Mouse (Mus musculus) G1E (cell line): ENCODE measurements around the gene Msh2. TPM values are rescaled to one million over a fixed set of nuclear protein-coding genes. Genes with fewer than 3 reads are reported as not detected.
"Not testable (repeated sequence)": the region's sequence is repeated elsewhere in the genome, so short reads cannot be mapped to it uniquely, and the experiment has no call there.

Experiments used
- ATAC-seq: 2 replicates; pipeline ENCODE4 v1.8.0; 2016; ENCODE audit warnings: mild to moderate bottlenecking; ENCODE audit not compliant: insufficient number of reproducible peaks, poor library complexity, low FRiP score, severe bottlenecking; ENCODE audit errors: extremely low read depth
- DNase-seq: peaks from one replicate; pipeline ENCODE4 v3.0.0; 2012; ENCODE audit warnings: low spot score
- H3K27me3 ChIP-seq: 2 replicates; pipeline ENCODE4 v1.6.1; 2012; ENCODE audit warnings: mild to moderate bottlenecking, low read length, inconsistent platforms; ENCODE audit not compliant: insufficient read depth
- H3K36me3 ChIP-seq: replicated peaks from 2 replicates; pipeline ENCODE3; 2012; ENCODE audit warnings: mild to moderate bottlenecking, inconsistent platforms
- H3K4me1 ChIP-seq: 2 replicates; pipeline ENCODE4 v1.6.1; 2012; ENCODE audit warnings: low read depth, low read length, inconsistent platforms, mixed read lengths; ENCODE audit not compliant: insufficient read depth
- H3K4me3 ChIP-seq: 2 replicates; pipeline ENCODE4 v1.5.1; 2012; ENCODE audit warnings: low read depth, mild to moderate bottlenecking, inconsistent platforms, low read length, moderate library complexity, mixed read lengths
- H3K9me3 ChIP-seq: replicated peaks from 2 replicates; pipeline ENCODE4 v1.6.1; 2012; ENCODE audit warnings: inconsistent platforms
- CTCF ChIP-seq: IDR thresholded peaks from 2 replicates; pipeline ENCODE4 v1.5.1; 2012; ENCODE audit warnings: low read depth, low read length, inconsistent platforms, mixed read lengths
- GATA1 ChIP-seq: IDR thresholded peaks from 2 replicates; pipeline ENCODE4 v1.6.1; 2012; ENCODE audit warnings: borderline replicate concordance, low read length, inconsistent platforms, mixed read lengths
- GATA2 ChIP-seq: IDR thresholded peaks from 2 replicates; pipeline ENCODE4 v1.6.1; 2012; ENCODE audit warnings: low read depth, low read length, inconsistent platforms, borderline replicate concordance
- POLR2AphosphoS5 ChIP-seq: IDR thresholded peaks from 2 replicates; pipeline ENCODE4 v1.6.1; 2012; ENCODE audit warnings: low read depth, low read length, inconsistent platforms; ENCODE audit not compliant: insufficient replicate concordance
- TAL1 ChIP-seq: conservative IDR thresholded peaks from 2 replicates; pipeline ENCODE4 v1.6.1; 2012; ENCODE audit warnings: low read depth, low read length, inconsistent platforms, mixed read lengths
- polyA plus RNA-seq: library from polyadenylated mRNA; stranded (reverse); fragments of >175 nt; gene quantifications from 2 replicates; pipeline ENCODE4 v1.2.3, GENCODE M21; 2012
- total RNA-seq, 2 experiments: library from RNA; stranded (forward) in 1 of 2; stranded (reverse) in 1 of 2; fragments of 200-1000 nt in 1 of 2; fragments of >200 nt in 1 of 2; fragmentation: Nextera tagmentation in 1 of 2; gene quantifications; 2 replicates each; pipeline ENCODE4 v1.2.3; 2014 to 2017

Gene Msh2
- total and polyA plus RNA-seq, 3 experiments, result 58.5 to 110 (median 64.9) TPM

- TF ChIP-seq TAL1, result no peak
- TF ChIP-seq GATA1, result no peak
- TF ChIP-seq CTCF, result no peak
- no peak for TF ChIP-seq GATA2
- no peak for TF ChIP-seq POLR2AphosphoS5
- no peak for ATAC-seq
- no peaks in the 10 kb centered on the region for H3K36me3 ChIP-seq
- peaks cover 2% of the 10 kb centered on the region; the same call in 1 of the 2 replicates for H3K27me3 ChIP-seq
- no peak overlapping the region for H3K4me3 ChIP-seq
- H3K9me3 ChIP-seq, result peaks cover 14% of the 10 kb centered on the region
- no peaks in the 10 kb centered on the region for H3K4me1 ChIP-seq
- no peak for DNase-seq
Observed at GRCm38 (mm10) chr17:87640272-87640671, 31.9 kb upstream of the Msh2 start.

GRCm38 (mm10) chr17:87641006-87641405, 31.1 kb upstream of the Msh2 start:
- Histone ChIP-seq H3K27me3 (peaks cover 2% of the 10 kb centered on the region; the same call in 1 of the 2 replicates), H3K4me1 (no peaks in the 10 kb centered on the region), H3K9me3 (peaks cover 14% of the 10 kb centered on the region), H3K36me3 (no peaks in the 10 kb centered on the region), H3K4me3 (no peak overlapping the region)
- ATAC-seq (no peak), DNase-seq (no peak)
- no peak for TF ChIP-seq POLR2AphosphoS5
- no peak for TF ChIP-seq TAL1
- no peak for TF ChIP-seq CTCF
- TF ChIP-seq GATA1, result no peak
- no peak for TF ChIP-seq GATA2

- no peak overlapping the region for H3K4me3 ChIP-seq
- no peaks in the 10 kb centered on the region for H3K4me1 ChIP-seq
- TF ChIP-seq TAL1 (no peak), GATA1 (no peak), CTCF (no peak)
- H3K36me3 ChIP-seq, result no peaks in the 10 kb centered on the region
- peaks cover 2% of the 10 kb centered on the region; the same call in 1 of the 2 replicates for H3K27me3 ChIP-seq
- DNase-seq (no peak), ATAC-seq (no peak)
- H3K9me3 ChIP-seq, result 0 out of 2 replicates have a peak, but pooled peaks cover 3% of the 10 kb centered on the region
Observed at GRCm38 (mm10) chr17:87642744-87643143, 29.4 kb upstream of the Msh2 start.

- not testable (repeated sequence) for H3K4me1 ChIP-seq, ATAC-seq, H3K9me3 ChIP-seq, H3K4me3 ChIP-seq, H3K27me3 ChIP-seq, H3K36me3 ChIP-seq, DNase-seq
Observed at GRCm38 (mm10) chr17:87655616-87656015, 16.5 kb upstream of the Msh2 start.

- not testable (repeated sequence) for H3K9me3 ChIP-seq, ATAC-seq, H3K36me3 ChIP-seq, H3K4me3 ChIP-seq, DNase-seq, H3K27me3 ChIP-seq
- H3K4me1 ChIP-seq, result peaks cover 19% of the 10 kb centered on the region
Observed at GRCm38 (mm10) chr17:87661958-87662573, 10.1 kb upstream of the Msh2 start.

GRCm38 (mm10) chr17:87664238-87664637, 7.9 kb upstream of the Msh2 start:
- Histone ChIP-seq H3K4me3 (no peak overlapping the region), H3K9me3 (peaks cover 2% of the 10 kb centered on the region; the same call in 1 of the 2 replicates), H3K36me3 (no peaks in the 10 kb centered on the region), H3K27me3 (peaks cover 6% of the 10 kb centered on the region; the same call in 1 of the 2 replicates), H3K4me1 (peaks cover 19% of the 10 kb centered on the region)
- ATAC-seq, result no peak
- no peak for DNase-seq
- TF ChIP-seq GATA2 (no peak), GATA1 (no peak), POLR2AphosphoS5 (no peak), TAL1 (no peak), CTCF (no peak)

- ATAC-seq, result peak; percentile 45
- Histone ChIP-seq H3K27me3 (peaks cover 6% of the 10 kb centered on the region; the same call in 1 of the 2 replicates), H3K4me3 (no peak overlapping the region), H3K36me3 (no peaks in the 10 kb centered on the region), H3K4me1 (peaks cover 19% of the 10 kb centered on the region), H3K9me3 (peaks cover 2% of the 10 kb centered on the region; the same call in 1 of the 2 replicates)
- TF ChIP-seq CTCF (peak; percentile 86), POLR2AphosphoS5 (no peak)
- DNase-seq, result peak; percentile 23
Observed at GRCm38 (mm10) chr17:87665066-87665822, 6.9 kb upstream of the Msh2 start.
